Mouse (Mus musculus) hindbrain, embryonic 15.5 days (tissue): ENCODE data around the gene Scp2. TPM values are rescaled to one million over a fixed set of nuclear protein-coding genes. Genes with fewer than 3 reads are reported as not detected.

Experiments used
- ATAC-seq: fragments of 200-750 bp; cut with Nextera tagmentation; 2 replicates; pipeline ENCODE4 v1.8.0; 2017; ENCODE audit warnings: low read depth, moderate number of reproducible peaks, moderate TSS enrichment; ENCODE audit not compliant: low FRiP score
- H3K27ac ChIP-seq: fragments of 300-500 bp; sonication (generic); replicated peaks from 2 replicates; pipeline ENCODE4 v1.5.1; 2015; ENCODE audit warnings: mild to moderate bottlenecking, inconsistent platforms
- H3K27me3 ChIP-seq: fragments of 300-500 bp; sonication (generic); 2 replicates; pipeline ENCODE4 v1.6.1; 2015; ENCODE audit warnings: control low read depth, inconsistent platforms
- H3K36me3 ChIP-seq: fragments of 300-500 bp; sonication (generic); 2 replicates; pipeline ENCODE4 v1.6.1; 2015; ENCODE audit warnings: control low read depth, inconsistent platforms
- H3K4me1 ChIP-seq: fragments of 300-500 bp; sonication (generic); replicated peaks from 2 replicates; pipeline ENCODE4 v1.6.1; 2015; ENCODE audit warnings: control low read depth, inconsistent platforms
- H3K4me2 ChIP-seq: fragments of 300-500 bp; sonication (generic); 2 replicates; pipeline ENCODE4 v1.6.1; 2015; ENCODE audit warnings: moderate library complexity, mild to moderate bottlenecking, inconsistent platforms
- H3K4me3 ChIP-seq: fragments of 300-500 bp; sonication (generic); 2 replicates; pipeline ENCODE4 v1.5.1; 2015; ENCODE audit warnings: mild to moderate bottlenecking, inconsistent platforms
- H3K9ac ChIP-seq: fragments of 300-500 bp; sonication (generic); 2 replicates; pipeline ENCODE4 v1.6.1; 2015; ENCODE audit warnings: inconsistent platforms
- H3K9me3 ChIP-seq: fragments of 300-500 bp; sonication (generic); 2 replicates; pipeline ENCODE4 v1.6.1; 2016; ENCODE audit warnings: control low read depth, inconsistent platforms
- WGBS: fragments of 180-500 bp; shearing (Covaris S2); methylation state at CpG from one replicate; pipeline ENCODE4 v1.1.7; 2015; 5-methylcytosine and 5-hydroxymethylcytosine counted together
- polyA plus RNA-seq: library from polyadenylated mRNA; unstranded; fragments of >200 nt; fragmentation: Nextera tagmentation; extraction: Ambion mirVana; gene quantifications from 2 replicates; pipeline ENCODE4 v1.2.1, GENCODE M21; 2015

The Scp2 gene
- polyA plus RNA-seq, 1 experiment from 2014 or later, result 218 TPM

DNA sequence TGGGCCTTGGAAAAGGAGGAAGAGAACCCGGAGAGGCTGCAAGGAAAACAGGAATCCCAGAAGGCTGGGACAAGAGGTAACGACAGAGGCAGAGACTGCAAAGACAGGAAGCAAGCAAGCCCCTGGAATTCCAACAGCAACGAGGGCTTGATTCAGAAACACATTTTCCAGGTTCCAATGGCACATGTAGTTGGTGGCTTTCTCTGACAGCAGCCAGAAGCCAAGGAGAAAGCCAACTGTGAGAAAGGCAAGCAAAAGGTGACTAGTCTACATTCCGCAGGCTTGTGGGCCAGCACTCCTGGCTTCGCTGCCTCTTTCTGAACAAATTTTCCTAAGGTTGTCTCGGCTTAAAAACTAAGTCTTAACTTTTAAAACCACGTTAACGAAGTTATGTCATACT, 74.1 kb downstream of the Scp2 start:
- no peak for ATAC-seq
- Histone ChIP-seq H3K4me3 (peak overlapping the region; percentile 56), H3K27ac (no peak overlapping the region), H3K9ac (peak overlapping the region; percentile 40), H3K9me3 (no peaks in the 10 kb centered on the region), H3K4me1 (peaks cover 17% of the 10 kb centered on the region), H3K4me2 (peak overlapping the region; percentile 67), H3K36me3 (peaks cover 6% of the 10 kb centered on the region), H3K27me3 (no peaks in the 10 kb centered on the region)
- WGBS, result 13% methylated on average over 8 of the region's 8 CpGs

GRCm38 (mm10) chr4:108070286-108070685, 74.5 kb downstream of the Scp2 start:
- 76% methylated on average over 4 of the region's 4 CpGs for WGBS
- Histone ChIP-seq H3K4me1 (peaks cover 17% of the 10 kb centered on the region), H3K4me3 (peak overlapping the region; percentile 56), H3K27ac (no peak overlapping the region), H3K9ac (peak overlapping the region; percentile 40), H3K4me2 (peak overlapping the region; percentile 67), H3K27me3 (no peaks in the 10 kb centered on the region), H3K9me3 (no peaks in the 10 kb centered on the region), H3K36me3 (peaks cover 10% of the 10 kb centered on the region)
- ATAC-seq, result no peak

DNA sequence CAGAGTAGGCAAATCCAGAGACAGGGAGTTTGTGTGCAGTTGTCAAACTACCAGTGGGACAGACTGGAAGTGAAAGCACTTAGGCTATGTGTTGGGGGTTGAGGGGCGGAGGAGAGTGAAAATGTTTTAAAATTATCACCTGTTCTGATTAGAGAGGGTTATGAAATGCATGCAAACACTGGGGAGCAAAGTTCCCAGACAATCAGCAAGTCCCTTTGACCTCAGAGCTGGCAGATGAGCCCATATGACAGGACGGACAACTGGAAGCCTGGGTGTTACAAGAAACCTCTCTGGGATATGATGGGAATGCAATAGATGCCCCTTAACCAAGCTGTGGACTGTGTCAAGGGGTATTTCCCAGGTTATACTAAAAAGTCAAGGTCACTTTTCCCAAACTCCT, 76.7 kb downstream of the Scp2 start:
- no peak overlapping the region for H3K27ac ChIP-seq
- peaks cover 16% of the 10 kb centered on the region for H3K36me3 ChIP-seq
- H3K4me2 ChIP-seq, result no peak overlapping the region
- H3K9me3 ChIP-seq, result no peaks in the 10 kb centered on the region
- no peaks in the 10 kb centered on the region for H3K27me3 ChIP-seq
- 89% methylated on average over 2 of the region's 2 CpGs for WGBS
- ATAC-seq, result no peak
- H3K9ac ChIP-seq, result no peak overlapping the region
- H3K4me3 ChIP-seq, result no peak overlapping the region
- H3K4me1 ChIP-seq, result peaks cover 17% of the 10 kb centered on the region

DNA sequence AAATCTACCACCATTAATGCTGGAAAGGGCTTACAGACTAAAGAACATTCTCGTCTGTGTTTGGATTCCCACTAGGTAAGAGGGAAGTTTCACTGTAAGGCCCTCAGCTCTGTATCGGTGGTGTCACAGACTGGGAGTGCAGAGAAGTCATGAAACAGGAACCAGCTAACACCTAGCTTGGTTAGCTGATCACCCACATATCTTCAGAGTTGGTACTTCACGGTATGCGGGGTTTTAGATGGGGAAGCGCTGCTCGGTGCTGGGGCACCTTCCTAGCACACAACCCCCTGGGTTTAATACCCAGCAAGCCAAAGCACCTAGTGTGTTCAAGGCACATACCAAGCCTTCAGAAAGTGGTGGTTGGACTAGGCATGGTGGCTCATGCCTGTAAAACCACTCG, 77.5 kb downstream of the Scp2 start:
- Histone ChIP-seq H3K27me3 (no peaks in the 10 kb centered on the region), H3K4me3 (no peak overlapping the region), H3K9ac (no peak overlapping the region), H3K36me3 (peaks cover 20% of the 10 kb centered on the region), H3K4me1 (peaks cover 17% of the 10 kb centered on the region), H3K4me2 (no peak overlapping the region), H3K27ac (no peak overlapping the region), H3K9me3 (no peaks in the 10 kb centered on the region)
- ATAC-seq, result no peak
- 93% methylated on average over 7 of the region's 7 CpGs for WGBS

DNA sequence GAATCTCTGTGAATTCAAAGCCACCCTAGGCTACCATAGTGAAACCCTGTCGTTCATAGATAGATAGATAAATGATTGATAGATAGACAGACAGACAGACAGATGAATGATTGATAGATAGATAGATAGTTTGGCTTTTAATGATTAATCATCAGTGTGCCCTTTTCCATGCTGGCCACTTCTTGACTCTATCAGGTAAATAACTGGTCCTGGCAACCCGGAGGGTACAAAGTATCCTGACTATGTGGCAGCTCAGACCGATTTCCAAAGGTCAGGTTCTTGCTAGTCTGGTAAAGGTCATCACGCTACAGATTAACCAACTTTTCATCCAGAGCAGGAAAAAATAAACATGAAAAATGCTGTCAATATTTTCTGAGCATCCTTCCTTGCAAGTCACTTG, 78.2 kb downstream of the Scp2 start:
- no peak for ATAC-seq
- 95% methylated on average over 4 of the region's 4 CpGs for WGBS
- Histone ChIP-seq H3K27me3 (no peaks in the 10 kb centered on the region), H3K36me3 (peaks cover 23% of the 10 kb centered on the region), H3K9me3 (no peaks in the 10 kb centered on the region), H3K9ac (no peak overlapping the region), H3K4me1 (peaks cover 17% of the 10 kb centered on the region), H3K4me2 (no peak overlapping the region), H3K4me3 (no peak overlapping the region), H3K27ac (no peak overlapping the region)

DNA sequence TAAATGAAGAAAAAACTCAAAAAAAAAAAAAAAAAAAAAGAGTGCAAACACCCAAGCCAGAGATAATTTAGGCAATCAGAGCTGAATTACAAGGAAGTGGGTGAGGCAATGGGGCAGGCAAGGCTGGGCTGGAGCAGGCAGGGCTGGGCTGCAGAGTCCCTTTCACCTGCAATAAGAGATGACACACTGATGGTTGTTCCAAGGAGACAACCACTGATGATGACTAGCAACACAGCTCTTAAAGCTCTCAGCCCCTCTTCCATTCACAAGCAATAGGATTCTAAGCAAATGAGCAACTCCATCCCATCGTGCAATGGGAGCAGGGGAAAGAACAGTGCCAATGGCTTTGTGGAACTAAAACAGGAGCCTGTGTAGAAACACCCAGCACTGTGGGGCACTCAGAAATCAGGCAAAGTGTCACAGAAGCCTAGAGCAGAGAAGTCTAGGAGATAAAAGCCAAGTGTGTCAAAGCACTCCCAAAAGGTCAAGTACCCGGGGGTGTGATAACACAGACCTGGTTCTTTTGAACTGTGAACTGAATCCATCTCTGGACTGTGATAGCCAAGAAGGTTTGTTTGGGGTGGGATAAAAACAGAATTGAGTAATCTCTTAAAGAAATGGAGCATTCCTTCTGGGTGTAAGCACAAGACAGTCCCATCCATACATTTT, 79.5 kb downstream of the Scp2 start:
- WGBS, result 93% methylated on average over 2 of the region's 2 CpGs
- H3K9ac ChIP-seq, result no peak overlapping the region
- H3K27ac ChIP-seq, result no peak overlapping the region
- H3K36me3 ChIP-seq, result peaks cover 24% of the 10 kb centered on the region
- no peak overlapping the region for H3K4me2 ChIP-seq
- ATAC-seq, result no peak
- H3K4me1 ChIP-seq, result peaks cover 12% of the 10 kb centered on the region
- no peaks in the 10 kb centered on the region for H3K27me3 ChIP-seq
- no peaks in the 10 kb centered on the region for H3K9me3 ChIP-seq
- no peak overlapping the region for H3K4me3 ChIP-seq

GRCm38 (mm10) chr4:108063616-108064015, 81.2 kb downstream of the Scp2 start:
- Histone ChIP-seq H3K4me3 (no peak overlapping the region), H3K27me3 (no peaks in the 10 kb centered on the region), H3K36me3 (peaks cover 35% of the 10 kb centered on the region), H3K4me2 (no peak overlapping the region), H3K9me3 (no peaks in the 10 kb centered on the region), H3K4me1 (no peaks in the 10 kb centered on the region), H3K27ac (no peak overlapping the region), H3K9ac (no peak overlapping the region)
- ATAC-seq, result no peak
- 91% methylated on average over 6 of the region's 6 CpGs for WGBS

DNA sequence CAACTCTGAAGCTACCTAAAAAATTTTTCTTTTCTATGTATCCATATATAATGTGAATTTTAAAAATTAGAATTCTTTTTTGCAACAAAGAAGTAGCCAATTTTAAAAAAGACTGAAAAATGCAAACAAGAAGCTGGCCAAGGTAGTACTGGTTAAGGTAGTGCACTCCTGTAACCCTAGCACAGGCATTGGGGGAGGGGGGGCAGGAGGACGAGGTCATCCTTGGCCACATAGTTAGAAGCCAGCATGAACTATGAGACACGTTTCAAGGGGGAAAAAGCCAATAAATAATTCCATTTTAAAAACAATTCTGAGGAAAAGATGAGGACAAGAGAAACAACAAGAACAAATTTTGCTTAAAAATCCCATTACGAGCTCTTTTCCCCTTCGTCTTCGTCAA, 82.3 kb downstream of the Scp2 start:
- H3K9me3 ChIP-seq, result no peaks in the 10 kb centered on the region
- H3K4me1 ChIP-seq, result no peaks in the 10 kb centered on the region
- ATAC-seq, result no peak
- no peak overlapping the region for H3K4me3 ChIP-seq
- H3K36me3 ChIP-seq, result peaks cover 39% of the 10 kb centered on the region
- no peak overlapping the region for H3K9ac ChIP-seq
- WGBS, result 96% methylated on average over 5 of the region's 5 CpGs
- no peaks in the 10 kb centered on the region for H3K27me3 ChIP-seq
- H3K27ac ChIP-seq, result no peak overlapping the region
- no peak overlapping the region for H3K4me2 ChIP-seq

DNA sequence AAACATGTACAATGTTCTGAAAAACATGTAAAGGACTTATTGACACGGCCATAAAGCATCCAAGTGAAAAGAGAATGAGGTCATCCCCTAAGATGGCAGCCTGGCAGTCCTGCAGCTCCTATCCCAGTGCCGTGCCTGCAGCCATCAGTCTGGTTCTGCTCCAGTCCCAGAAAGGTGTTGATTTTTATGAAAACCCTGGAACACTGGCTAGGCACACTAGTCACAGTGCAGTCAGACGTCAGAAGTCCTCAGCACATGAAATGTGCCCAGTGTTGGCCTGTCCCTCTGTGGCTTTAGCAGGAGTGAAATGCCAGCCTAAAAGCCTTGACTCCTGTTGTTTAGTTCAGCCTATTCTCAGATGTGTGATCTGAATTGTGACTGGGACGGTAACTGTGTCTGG, 84.0 kb downstream of the Scp2 start:
- no peak overlapping the region for H3K4me2 ChIP-seq
- no peaks in the 10 kb centered on the region for H3K27me3 ChIP-seq
- peaks cover 36% of the 10 kb centered on the region for H3K36me3 ChIP-seq
- H3K4me1 ChIP-seq, result no peaks in the 10 kb centered on the region
- H3K4me3 ChIP-seq, result no peak overlapping the region
- WGBS, result 71% methylated on average over 4 of the region's 4 CpGs
- no peak for ATAC-seq
- no peak overlapping the region for H3K27ac ChIP-seq
- 0 out of 2 replicates have a peak overlapping the region, but pooled peaks have one; percentile 10 for H3K9ac ChIP-seq
- H3K9me3 ChIP-seq, result no peaks in the 10 kb centered on the region

DNA sequence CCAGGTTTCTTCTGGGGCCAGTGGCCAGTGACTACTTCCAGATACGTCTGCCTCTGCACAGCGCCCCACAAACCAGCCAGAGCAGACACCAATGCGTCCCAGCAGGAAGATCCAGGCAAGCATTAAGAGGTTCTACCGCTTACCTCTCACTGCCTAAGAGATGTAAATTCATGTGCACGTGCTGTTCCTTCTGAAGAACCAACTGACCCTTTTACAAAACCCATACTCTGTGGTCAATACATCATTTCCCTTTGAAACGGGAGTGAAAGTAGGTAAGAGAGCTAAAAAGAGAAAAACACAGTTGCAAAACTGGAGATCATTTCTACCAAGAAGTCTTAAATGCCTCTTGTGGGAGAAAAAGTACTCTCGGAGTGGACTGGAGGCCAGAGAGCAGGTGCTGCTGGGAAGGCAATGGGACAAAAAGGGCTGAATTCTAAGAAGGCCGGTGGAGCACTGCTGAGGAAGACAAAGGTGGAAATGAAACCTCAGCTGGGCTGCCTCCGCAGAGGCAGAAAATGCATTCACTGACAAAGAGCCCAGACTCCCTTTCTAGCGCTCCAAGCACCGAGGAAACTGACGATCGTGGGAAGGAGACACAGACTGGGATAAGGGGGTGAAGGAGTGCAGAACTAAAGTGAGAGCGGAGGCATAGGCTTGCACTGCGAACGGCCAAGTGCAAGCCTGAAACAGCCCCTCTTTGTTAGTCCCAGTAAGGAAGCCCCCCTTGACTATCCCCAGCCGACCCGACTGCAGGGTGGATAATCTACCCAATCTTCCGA, 85.0 kb downstream of the Scp2 start:
- Histone ChIP-seq H3K27me3 (no peaks in the 10 kb centered on the region), H3K27ac (peak overlapping the region; percentile 34; the same call in 1 of the 2 replicates), H3K4me3 (no peak overlapping the region), H3K36me3 (peaks cover 31% of the 10 kb centered on the region), H3K4me2 (peak overlapping the region; percentile 28; the same call in 1 of the 2 replicates), H3K9me3 (no peaks in the 10 kb centered on the region), H3K9ac (no peak overlapping the region), H3K4me1 (no peaks in the 10 kb centered on the region)
- no peak for ATAC-seq
- whole genome bisulfite sequencing, result 35% methylated on average over 19 of the region's 19 CpGs

DNA sequence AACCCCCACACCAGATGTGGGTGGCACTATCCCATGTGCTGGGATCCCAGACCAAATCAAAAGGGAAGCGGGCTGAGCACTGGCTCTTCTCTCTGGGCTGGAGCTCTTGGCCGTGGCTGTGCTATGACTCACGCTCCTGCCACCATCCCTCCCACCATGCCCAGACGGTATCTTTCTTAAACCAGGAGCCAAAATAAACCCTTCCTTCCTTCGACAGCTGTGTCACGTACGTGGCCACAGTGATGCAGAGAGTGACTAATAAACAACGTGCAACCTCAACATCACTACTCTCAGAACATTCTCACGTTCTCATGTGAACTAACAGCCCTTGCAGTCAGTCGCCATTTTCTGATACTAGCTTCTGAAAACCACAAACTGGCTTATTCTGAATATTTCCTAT, 86.6 kb downstream of the Scp2 start:
- Histone ChIP-seq H3K9me3 (no peaks in the 10 kb centered on the region), H3K27ac (no peak overlapping the region), H3K36me3 (peaks cover 30% of the 10 kb centered on the region), H3K4me3 (no peak overlapping the region), H3K4me1 (no peaks in the 10 kb centered on the region), H3K4me2 (no peak overlapping the region), H3K27me3 (no peaks in the 10 kb centered on the region), H3K9ac (no peak overlapping the region)
- ATAC-seq, result no peak
- 92% methylated on average over 10 of the region's 10 CpGs for WGBS

DNA sequence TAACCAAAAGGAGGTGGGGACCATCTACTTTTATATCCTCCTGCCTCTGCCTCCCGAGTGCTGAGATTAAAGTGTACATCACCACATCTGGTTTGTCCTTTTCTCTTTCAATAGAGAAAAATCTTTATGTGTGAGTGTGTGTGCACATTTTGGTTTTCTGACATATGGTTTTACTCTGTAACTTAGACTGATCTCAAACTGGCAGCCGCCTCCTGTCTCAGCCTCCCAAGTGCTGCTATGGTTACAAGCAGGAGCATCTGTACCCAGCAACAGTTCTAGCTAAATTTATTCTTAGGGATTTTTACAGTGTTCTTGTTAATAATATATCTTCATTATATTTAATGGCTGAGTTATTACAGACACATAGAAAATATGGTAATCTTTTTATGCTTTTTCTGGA, 87.6 kb downstream of the Scp2 start:
- Histone ChIP-seq H3K9ac (no peak overlapping the region), H3K4me2 (no peak overlapping the region), H3K4me3 (no peak overlapping the region), H3K36me3 (peaks cover 31% of the 10 kb centered on the region), H3K9me3 (no peaks in the 10 kb centered on the region), H3K27me3 (no peaks in the 10 kb centered on the region), H3K4me1 (no peaks in the 10 kb centered on the region), H3K27ac (no peak overlapping the region)
- WGBS, result 93% methylated on average over 2 of the region's 2 CpGs
- ATAC-seq, result no peak
